Comparison of ENCODE assay signal across 20 mouse cellular contexts in genomic region chr3:35547696-35548095, GRCm38 (mm10).
DNase-seq lines count a peak whose midpoint lies in the region; ATAC-seq lines count a peak whose summit lies in the region.
"Had no signal": no experiment of that assay in that cellular context is flagged by ENCODE, and none has a peak within 500 bp of the region (broad histone marks: within the 10 kb centered on the region; RNA-seq: fewer than 3 reads in every experiment).

No protein-coding gene starts in this region.

- H3K27me3 ChIP-seq in neural tube, embryonic 15.5 days (replicated peaks), result no peaks in the 10 kb centered on the region
- no peaks in the 10 kb centered on the region for H3K27me3 ChIP-seq in limb, embryonic 11.5 days (ENCODE audit: control insufficient read depth, insufficient read depth, low read length)
- H3K27me3 ChIP-seq: embryonic facial prominence, embryonic 12.5 days; forebrain, embryonic 12.5 days had no signal

- H3K36me3 ChIP-seq in neural tube, embryonic 15.5 days, result no peaks in the 10 kb centered on the region
- no peaks in the 10 kb centered on the region for H3K36me3 ChIP-seq in limb, embryonic 11.5 days (ENCODE audit: control insufficient read depth, insufficient read depth, low read length)
- H3K36me3 ChIP-seq: embryonic facial prominence, embryonic 12.5 days; forebrain, embryonic 12.5 days; heart, embryonic 10.5 days; hindbrain, embryonic 10.5 days had no signal

- ATAC-seq in neural tube, embryonic 15.5 days (ENCODE audit: low FRiP score), result no peak
- ATAC-seq in limb, embryonic 11.5 days (ENCODE audit: insufficient number of reproducible peaks, low FRiP score, low TSS enrichment, low read depth), result no peak
- ATAC-seq: forebrain, embryonic 16.5 days; intestine, embryonic 16.5 days had no signal

- no peak overlapping the region for H3K9ac ChIP-seq in neural tube, embryonic 15.5 days (replicated peaks)
- H3K9ac ChIP-seq in limb, embryonic 11.5 days (ENCODE audit: low read length), result no peak overlapping the region
- H3K9ac ChIP-seq: embryonic facial prominence, embryonic 12.5 days; forebrain, embryonic 12.5 days; hindbrain, embryonic 14.5 days had no signal

- H3K4me2 ChIP-seq in neural tube, embryonic 15.5 days, result no peak overlapping the region
- H3K4me2 ChIP-seq in limb, embryonic 11.5 days (ENCODE audit: low read depth, severe bottlenecking), result no peak overlapping the region
- H3K4me2 ChIP-seq: embryonic facial prominence, embryonic 12.5 days; forebrain, embryonic 12.5 days; hindbrain, embryonic 14.5 days had no signal

- no peak overlapping the region for H3K27ac ChIP-seq in neural tube, embryonic 15.5 days (replicated peaks)
- H3K27ac ChIP-seq in limb, embryonic 11.5 days (replicated peaks; ENCODE audit: low read depth, low read length), result no peak overlapping the region
- H3K27ac ChIP-seq: embryonic facial prominence, embryonic 12.5 days; forebrain, embryonic 12.5 days; heart, embryonic 10.5 days; hindbrain, embryonic 10.5 days; hindbrain, embryonic 14.5 days had no signal

- no peaks in the 10 kb centered on the region for H3K4me1 ChIP-seq in neural tube, embryonic 15.5 days
- H3K4me1 ChIP-seq in limb, embryonic 11.5 days (ENCODE audit: control insufficient read depth, insufficient read depth, low read length), result no peaks in the 10 kb centered on the region
- H3K4me1 ChIP-seq: embryonic facial prominence, embryonic 12.5 days; forebrain, embryonic 12.5 days; heart, embryonic 10.5 days; hindbrain, embryonic 10.5 days had no signal

- no peak overlapping the region for H3K4me3 ChIP-seq in neural tube, embryonic 15.5 days (replicated peaks)
- H3K4me3 ChIP-seq in limb, embryonic 11.5 days (ENCODE audit: low read depth, low read length), result no peak overlapping the region
- H3K4me3 ChIP-seq: embryonic facial prominence, embryonic 12.5 days; forebrain, embryonic 12.5 days; heart, embryonic 10.5 days; hindbrain, embryonic 10.5 days had no signal

- DNase-seq in embryo, embryonic 10.5 days (ENCODE audit: low spot score), result peak; percentile 18
- DNase-seq in embryo, embryonic 9.5 days (ENCODE audit: extremely low spot score), result no peak
- DNase-seq in neural tube, embryonic 10.5 days (ENCODE audit: extremely low spot score, low spot score), result peak; percentile 15
- DNase-seq in limb, embryonic 11.5 days (ENCODE audit: low spot score), result peak; percentile 23
- DNase-seq in gastrocnemius, postnatal 4 days (ENCODE audit: low spot score in 2 of 2), result no peak
- DNase-seq in thymus, postnatal 4 days, result no peak
- DNase-seq: adrenal gland, postnatal 10 days; cerebellum, adult 11-12 months; cerebellum, adult 9-10 months; cerebellum, postnatal 36 days; gastrocnemius, postnatal 25 days; heart, adult 18-20 months had no signal

- H3K9me3 ChIP-seq in neural tube, embryonic 15.5 days (replicated peaks), result no peaks in the 10 kb centered on the region
- H3K9me3 ChIP-seq in limb, embryonic 11.5 days (ENCODE audit: control insufficient read depth, low read length), result no peaks in the 10 kb centered on the region
- H3K9me3 ChIP-seq: embryonic facial prominence, embryonic 12.5 days; forebrain, embryonic 12.5 days; heart, embryonic 10.5 days; hindbrain, embryonic 10.5 days had no signal

Comparison
In these comparisons a context has a peak if more than half of its experiments do, and no peak if none do; other contexts are left out.
1. DNase-seq: peak in embryo, embryonic 10.5 days (single experiment), neural tube, embryonic 10.5 days (single experiment) and limb, embryonic 11.5 days (single experiment); none in embryo, embryonic 9.5 days (single experiment), gastrocnemius, postnatal 4 days (0 of 2) and thymus, postnatal 4 days (single experiment).